Mouse (Mus musculus) bone marrow, adult 2 months (tissue): ENCODE measurements around the gene Lrrfip2.

ENCODE experiments used
- CTCF ChIP-seq: fragments of 200-500 bp; IDR thresholded peaks from 2 replicates; pipeline ENCODE4 v1.5.1; 2011; ENCODE audit warnings: low read length, control low read depth; ENCODE audit not compliant: control insufficient read depth, insufficient read depth
- POLR2A ChIP-seq: fragments of 200-500 bp; IDR thresholded peaks from 2 replicates; pipeline ENCODE4 v1.6.1; 2011; ENCODE audit warnings: low read depth, mild to moderate bottlenecking, control low read depth, low read length, borderline replicate concordance; ENCODE audit not compliant: control insufficient read depth

DNA sequence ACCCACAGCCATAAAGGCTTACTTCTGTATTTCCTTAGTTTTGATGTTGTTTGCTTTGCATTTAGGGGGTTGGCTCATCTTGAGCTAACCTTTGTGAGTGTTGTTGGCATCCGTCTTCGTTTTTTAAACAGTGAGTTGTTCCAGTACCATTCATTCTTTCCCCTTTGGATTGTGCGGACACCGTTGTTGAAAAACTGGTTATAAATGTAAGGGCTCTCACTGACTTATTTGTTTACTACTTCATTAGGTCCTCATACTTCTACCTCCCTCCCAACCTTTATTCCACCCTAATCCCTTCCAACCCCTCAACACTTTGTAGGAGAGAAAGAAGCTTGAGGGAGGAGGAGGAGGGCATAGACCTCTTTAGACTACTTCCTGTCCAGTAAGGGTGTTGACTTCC is 80.3 kb downstream of the Lrrfip2 start:
- TF ChIP-seq CTCF (no peak), POLR2A (no peak)
